Mouse (Mus musculus): ENCODE results near the gene Tfap2a. TPM values are rescaled to one million over a fixed set of nuclear protein-coding genes. Genes with fewer than 3 reads are reported as not detected.

The Tfap2a gene
- total and polyA plus RNA-seq, 3 experiments, result not detected

- TF ChIP-seq E2F4 (IDR thresholded peaks at IDR 0.05; ENCODE audit: borderline replicate concordance, low read depth, low read length), result no peak
- no peak for TF ChIP-seq POLR2AphosphoS5 (IDR thresholded peaks at IDR 0.05; ENCODE audit: borderline replicate concordance, low read depth, low read length)
- TF ChIP-seq ETS1 (IDR thresholded peaks at IDR 0.05; ENCODE audit: low read depth, low read length), result no peak
- TF ChIP-seq TAL1 (IDR thresholded peaks at IDR 0.05; ENCODE audit: low read length), result no peak
- no peak for TF ChIP-seq ZNF384 (IDR thresholded peaks at IDR 0.05; ENCODE audit: low read depth, low read length)
- no peak for TF ChIP-seq MEF2A (IDR thresholded peaks at IDR 0.05; ENCODE audit: extremely low read depth, insufficient replicate concordance, low read depth, low read length, poor library complexity, severe bottlenecking)
- TF ChIP-seq ZMIZ1 (IDR thresholded peaks at IDR 0.05; ENCODE audit: low read depth, low read length), result no peak
- no peak for TF ChIP-seq EP300 (IDR thresholded peaks at IDR 0.05; ENCODE audit: low read depth in 1 of 2, low read length in 2 of 2)
- TF ChIP-seq MYB (IDR thresholded peaks at IDR 0.05; ENCODE audit: low read depth, low read length), result no peak
- no peak for TF ChIP-seq HCFC1 (IDR thresholded peaks at IDR 0.05; ENCODE audit: low read depth, low read length)
- TF ChIP-seq MXI1 (IDR thresholded peaks at IDR 0.05; ENCODE audit: low read depth, low read length), result no peak
- TF ChIP-seq SIN3A (IDR thresholded peaks at IDR 0.05; ENCODE audit: low read length), result no peak
- TF ChIP-seq MAFK (IDR thresholded peaks at IDR 0.05; ENCODE audit: borderline replicate concordance, low read depth, low read length), result no peak
- TF ChIP-seq GABPA (IDR thresholded peaks at IDR 0.05; ENCODE audit: low read depth, low read length), result no peak
- TF ChIP-seq TCF12 (IDR thresholded peaks at IDR 0.05; ENCODE audit: low read depth, low read length), result no peak
- H3K36me3 ChIP-seq (ENCODE audit: control insufficient read depth in 1 of 2, insufficient read depth in 2 of 2, low read length in 2 of 2), result no peaks in the 10 kb centered on the region
- H3K9me3 ChIP-seq (replicated peaks; ENCODE audit: insufficient read depth, low read length), result no peaks in the 10 kb centered on the region
- H3K4me3 ChIP-seq (ENCODE audit: control insufficient read depth in 1 of 2, insufficient read depth in 1 of 2, low read depth in 2 of 2, low read length in 2 of 2), result no peak overlapping the region
- no peaks in the 10 kb centered on the region for H3K79me2 ChIP-seq (ENCODE audit: control insufficient read depth, insufficient read depth, low read length, poor library complexity)
- no peak overlapping the region for H3K9ac ChIP-seq (ENCODE audit: control insufficient read depth, low read depth, low read length, poor library complexity, severe bottlenecking)
- no peak for DNase-seq (ENCODE audit: low read depth, low spot score)
- no peaks in the 10 kb centered on the region for H3K4me1 ChIP-seq (ENCODE audit: control insufficient read depth in 1 of 2, insufficient read depth in 2 of 2, low read length in 2 of 2)
- no peak overlapping the region for H3K27ac ChIP-seq (ENCODE audit: control insufficient read depth, low read depth, low read length)
- H3K27me3 ChIP-seq (ENCODE audit: control insufficient read depth in 1 of 2, insufficient read depth in 2 of 2, low read length in 2 of 2), result no peaks in the 10 kb centered on the region
These were observed 10.8 kb upstream of the Tfap2a start for GRCm38 (mm10) chr13:40748785-40749602.

- TF ChIP-seq CHD2 (IDR thresholded peaks at IDR 0.05; ENCODE audit: low read length) (no peak), MYB (IDR thresholded peaks at IDR 0.05; ENCODE audit: low read depth, low read length) (no peak), SIN3A (IDR thresholded peaks at IDR 0.05; ENCODE audit: low read length) (no peak), ZNF384 (IDR thresholded peaks at IDR 0.05; ENCODE audit: low read depth, low read length) (no peak), ELF1 (IDR thresholded peaks at IDR 0.05; ENCODE audit: low read depth, low read length) (no peak), NELFE (IDR thresholded peaks at IDR 0.05; ENCODE audit: low read depth, low read length) (no peak), ZC3H11A (IDR thresholded peaks at IDR 0.05; ENCODE audit: low read depth, low read length) (no peak), E2F4 (IDR thresholded peaks at IDR 0.05; ENCODE audit: borderline replicate concordance, low read depth, low read length) (no peak), MAFK (IDR thresholded peaks at IDR 0.05; ENCODE audit: borderline replicate concordance, low read depth, low read length) (no peak), ZKSCAN1 (IDR thresholded peaks at IDR 0.05; ENCODE audit: low read depth, low read length) (no peak), SMC3 (IDR thresholded peaks at IDR 0.05; ENCODE audit: low read depth, low read length) (no peak), USF1 (IDR thresholded peaks at IDR 0.05; ENCODE audit: low read depth, low read length) (no peak), GATA1 (IDR thresholded peaks at IDR 0.05; ENCODE audit: low read depth, low read length) (no peak), POLR2A (IDR thresholded peaks at IDR 0.05; ENCODE audit: control insufficient read depth in 1 of 2, insufficient read depth in 1 of 2, low read depth in 1 of 2, low read length in 2 of 2, poor library complexity in 1 of 2) (no peak), CTCF (IDR thresholded peaks at IDR 0.05 in 2 of 3, conservative IDR thresholded peaks at IDR 0.05 in 1 of 3; ENCODE audit: control insufficient read depth in 1 of 3, insufficient read depth in 1 of 3, low read depth in 2 of 3, low read length in 3 of 3, poor library complexity in 1 of 3, severe bottlenecking in 1 of 3) (no peak), MYC (IDR thresholded peaks at IDR 0.05; ENCODE audit: low read depth, low read length) (no peak), MEF2A (IDR thresholded peaks at IDR 0.05; ENCODE audit: extremely low read depth, insufficient replicate concordance, low read depth, low read length, poor library complexity, severe bottlenecking) (no peak), TBP (IDR thresholded peaks at IDR 0.05; ENCODE audit: low read depth, low read length) (no peak)
- no peaks in the 10 kb centered on the region for H3K79me2 ChIP-seq (ENCODE audit: control insufficient read depth, insufficient read depth, low read length, poor library complexity)
- no peak overlapping the region for H3K9ac ChIP-seq (ENCODE audit: control insufficient read depth, low read depth, low read length, poor library complexity, severe bottlenecking)
- H3K4me1 ChIP-seq (ENCODE audit: control insufficient read depth in 1 of 2, insufficient read depth in 2 of 2, low read length in 2 of 2), result no peaks in the 10 kb centered on the region
- H3K4me3 ChIP-seq (ENCODE audit: control insufficient read depth in 1 of 2, insufficient read depth in 1 of 2, low read depth in 2 of 2, low read length in 2 of 2), result no peak overlapping the region
- no peaks in the 10 kb centered on the region for H3K9me3 ChIP-seq (replicated peaks; ENCODE audit: insufficient read depth, low read length)
- H3K36me3 ChIP-seq (ENCODE audit: control insufficient read depth in 1 of 2, insufficient read depth in 2 of 2, low read length in 2 of 2), result no peaks in the 10 kb centered on the region
- H3K27me3 ChIP-seq (ENCODE audit: control insufficient read depth in 1 of 2, insufficient read depth in 2 of 2, low read length in 2 of 2), result no peaks in the 10 kb centered on the region
- no peak overlapping the region for H3K27ac ChIP-seq (ENCODE audit: control insufficient read depth, low read depth, low read length)
- no peak for DNase-seq (ENCODE audit: low read depth, low spot score)
These were observed 6.1 kb upstream of the Tfap2a start for GRCm38 (mm10) chr13:40744111-40744805.
